Mouse (Mus musculus): ENCODE results near the gene Ptpn12. TPM values are rescaled to one million over a fixed set of nuclear protein-coding genes. Genes with fewer than 3 reads are reported as not detected.

Ptpn12 gene
- polyA plus RNA-seq, 1 experiment from 2014 or later: 29.6 TPM

DNA sequence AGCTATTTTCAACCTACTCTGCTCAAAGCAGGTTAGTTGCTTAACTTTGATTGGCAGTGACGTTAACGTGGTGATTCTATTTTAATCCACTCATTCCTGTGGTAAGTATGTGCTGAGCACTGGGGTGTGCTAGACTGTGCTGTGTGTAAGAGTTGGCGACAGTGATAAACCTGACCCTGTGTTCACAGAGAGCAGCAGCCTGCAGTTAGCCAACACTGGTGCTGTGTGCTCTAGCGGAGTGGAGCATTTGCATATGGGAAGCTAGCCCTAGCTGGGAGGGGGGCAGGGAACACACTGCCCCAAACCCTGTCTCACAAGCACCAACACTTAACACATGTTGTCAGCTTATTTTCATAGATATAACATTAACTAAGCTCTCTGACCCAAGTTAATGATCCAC is 87.8 kb downstream of the Ptpn12 start:
- WGBS: 54% methylated on average over 4 of the region's 4 CpGs
- no peak overlapping the region for H3K9ac ChIP-seq (ENCODE audit: low read length)
- DNase-seq (ENCODE audit: low spot score, missing footprints): no peak
- H3K4me2 ChIP-seq: no peak overlapping the region
- no peak overlapping the region for H3K4me3 ChIP-seq (ENCODE audit: low read depth, low read length)
- no peak for ATAC-seq (ENCODE audit: low FRiP score)
- no peaks in the 10 kb centered on the region for H3K4me1 ChIP-seq (ENCODE audit: control insufficient read depth, insufficient read depth, low read length)
- no peaks in the 10 kb centered on the region for H3K9me3 ChIP-seq (ENCODE audit: control insufficient read depth, low read length)
- H3K36me3 ChIP-seq (ENCODE audit: control insufficient read depth, insufficient read depth, low read length): no peaks in the 10 kb centered on the region
- H3K27me3 ChIP-seq (ENCODE audit: control insufficient read depth, insufficient read depth, low read length): no peaks in the 10 kb centered on the region
- no peak overlapping the region for H3K27ac ChIP-seq (ENCODE audit: low read depth, low read length)

DNA sequence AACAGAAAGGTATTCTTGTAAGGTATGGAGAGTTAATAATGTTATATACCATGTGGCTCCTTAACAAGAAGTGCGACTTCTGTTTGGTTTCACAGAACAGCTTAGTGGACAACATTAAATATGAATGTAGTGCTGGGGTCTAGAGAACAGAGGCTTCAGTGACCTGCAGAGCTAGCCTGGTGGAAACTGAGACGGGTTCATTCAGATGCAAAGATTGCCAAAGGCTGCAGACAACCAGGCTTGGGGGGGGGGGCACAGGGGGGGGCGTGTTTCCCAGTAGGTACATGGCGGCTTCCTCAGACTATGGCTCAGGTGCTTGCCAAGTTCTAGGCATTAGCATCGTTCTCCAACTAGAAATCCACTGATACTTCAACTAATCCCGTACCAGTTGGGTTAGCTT is 91.3 kb downstream of the Ptpn12 start:
- Histone ChIP-seq H3K9ac (ENCODE audit: low read length) (no peak overlapping the region), H3K27ac (ENCODE audit: low read depth, low read length) (no peak overlapping the region), H3K4me1 (ENCODE audit: control insufficient read depth, insufficient read depth, low read length) (no peaks in the 10 kb centered on the region), H3K4me3 (ENCODE audit: low read depth, low read length) (no peak overlapping the region), H3K4me2 (no peak overlapping the region), H3K9me3 (ENCODE audit: control insufficient read depth, low read length) (no peaks in the 10 kb centered on the region), H3K36me3 (ENCODE audit: control insufficient read depth, insufficient read depth, low read length) (no peaks in the 10 kb centered on the region), H3K27me3 (ENCODE audit: control insufficient read depth, insufficient read depth, low read length) (no peaks in the 10 kb centered on the region)
- DNase-seq (ENCODE audit: low spot score, missing footprints) (no peak), ATAC-seq (ENCODE audit: low FRiP score) (no peak)
- 80% methylated on average over 6 of the region's 6 CpGs for WGBS

DNA sequence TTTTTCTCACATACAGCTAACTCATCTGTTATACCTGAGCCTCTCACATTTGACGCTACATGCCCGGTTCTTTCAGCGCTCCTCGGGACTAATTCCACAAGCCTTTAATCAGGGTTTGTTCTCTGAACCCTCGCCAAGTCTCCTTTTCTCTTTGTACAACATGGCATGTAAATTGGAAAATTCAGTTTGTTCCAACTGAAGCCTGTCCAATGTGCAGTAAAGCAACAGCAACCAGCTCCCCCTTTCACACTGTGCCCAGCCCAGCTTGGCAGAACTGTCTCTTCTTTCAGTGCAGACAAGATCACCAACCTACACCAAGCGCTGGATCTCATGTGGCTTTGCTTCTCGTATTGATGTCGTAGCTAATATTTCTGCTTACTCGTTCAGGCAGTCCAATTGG is 92.4 kb downstream of the Ptpn12 start:
- WGBS: 97% methylated on average over 9 of the region's 9 CpGs
- DNase-seq (ENCODE audit: low spot score, missing footprints): no peak
- no peak overlapping the region for H3K4me3 ChIP-seq (ENCODE audit: low read depth, low read length)
- no peaks in the 10 kb centered on the region for H3K36me3 ChIP-seq (ENCODE audit: control insufficient read depth, insufficient read depth, low read length)
- H3K9me3 ChIP-seq (ENCODE audit: control insufficient read depth, low read length): no peaks in the 10 kb centered on the region
- H3K4me2 ChIP-seq: no peak overlapping the region
- no peak overlapping the region for H3K9ac ChIP-seq (ENCODE audit: low read length)
- no peak for ATAC-seq (ENCODE audit: low FRiP score)
- H3K27me3 ChIP-seq (ENCODE audit: control insufficient read depth, insufficient read depth, low read length): no peaks in the 10 kb centered on the region
- no peak overlapping the region for H3K27ac ChIP-seq (ENCODE audit: low read depth, low read length)
- H3K4me1 ChIP-seq (ENCODE audit: control insufficient read depth, insufficient read depth, low read length): no peaks in the 10 kb centered on the region

DNA sequence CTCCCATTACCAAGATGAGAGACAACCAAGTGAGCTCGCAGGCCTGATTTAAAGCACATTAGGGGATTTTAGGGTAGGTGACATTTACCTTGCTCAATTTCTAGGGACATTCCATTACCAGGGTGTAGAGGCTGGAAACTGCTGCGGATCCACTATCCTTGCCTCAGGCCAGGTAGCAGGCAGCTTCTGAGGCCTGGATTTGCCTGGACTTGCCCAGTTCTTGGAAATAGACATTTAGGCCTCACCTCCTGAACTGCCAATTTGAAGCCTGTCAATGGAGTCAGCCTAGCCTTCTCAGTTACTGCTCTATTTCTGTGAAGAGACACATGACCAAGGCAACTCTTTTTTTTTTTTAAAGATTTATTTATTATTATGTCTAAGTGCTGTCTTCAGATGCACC is 94.8 kb downstream of the Ptpn12 start:
- DNase-seq (ENCODE audit: low spot score, missing footprints) (no peak), ATAC-seq (ENCODE audit: low FRiP score) (no peak)
- no peak overlapping the region for H3K4me3 ChIP-seq (ENCODE audit: low read depth, low read length)
- H3K4me1 ChIP-seq (ENCODE audit: control insufficient read depth, insufficient read depth, low read length): no peaks in the 10 kb centered on the region
- 95% methylated on average over 2 of the region's 2 CpGs for WGBS
- H3K27me3 ChIP-seq (ENCODE audit: control insufficient read depth, insufficient read depth, low read length): no peaks in the 10 kb centered on the region
- peaks cover 4% of the 10 kb centered on the region; the same call in 1 of the 2 replicates for H3K9me3 ChIP-seq (ENCODE audit: control insufficient read depth, low read length)
- no peaks in the 10 kb centered on the region for H3K36me3 ChIP-seq (ENCODE audit: control insufficient read depth, insufficient read depth, low read length)
- H3K4me2 ChIP-seq: no peak overlapping the region
- no peak overlapping the region for H3K27ac ChIP-seq (ENCODE audit: low read depth, low read length)
- H3K9ac ChIP-seq (ENCODE audit: low read length): no peak overlapping the region

DNA sequence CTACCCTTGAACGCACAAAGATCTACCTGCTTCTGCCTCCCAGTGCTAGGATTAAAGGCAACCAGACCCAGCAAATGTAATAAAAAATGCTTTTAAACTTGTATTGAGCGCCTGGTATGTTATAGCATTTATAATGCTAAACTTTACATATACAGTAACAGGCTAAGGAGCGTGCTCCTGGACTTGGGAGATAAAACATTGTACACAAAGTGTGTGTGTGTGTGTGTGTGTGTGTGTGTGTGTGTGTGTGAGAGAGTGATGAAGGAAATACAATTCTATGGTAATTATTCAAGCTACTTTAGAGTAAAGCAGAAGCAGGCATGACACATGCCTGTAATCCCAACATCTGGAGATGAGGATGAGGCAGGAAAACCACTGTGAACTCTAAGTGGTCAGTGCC is 99.4 kb downstream of the Ptpn12 start, which contains the start of gene Rsbn1l:
Gene Rsbn1l (minus strand): TSS at position 101 of the 400 bp plus-strand sequence.
- no peak for ATAC-seq (ENCODE audit: low FRiP score)
- no peak within 1 kb of the TSS for H3K4me2 ChIP-seq
- H3K36me3 ChIP-seq (ENCODE audit: control insufficient read depth, insufficient read depth, low read length): no peaks in the 10 kb centered on the region
- H3K27me3 ChIP-seq (ENCODE audit: control insufficient read depth, insufficient read depth, low read length): no peaks in the 10 kb centered on the region
- H3K4me1 ChIP-seq (ENCODE audit: control insufficient read depth, insufficient read depth, low read length): peaks cover 6% of the 10 kb centered on the region; the same call in 1 of the 2 replicates
- peaks cover 4% of the 10 kb centered on the region; the same call in 1 of the 2 replicates for H3K9me3 ChIP-seq (ENCODE audit: control insufficient read depth, low read length)
- DNase-seq (ENCODE audit: low spot score, missing footprints): no peak
- 88% methylated on average over 3 of the region's 3 CpGs for WGBS
- no peak within 1 kb of the TSS for H3K9ac ChIP-seq (ENCODE audit: low read length)
- H3K4me3 ChIP-seq (ENCODE audit: low read depth, low read length): no peak within 1 kb of the TSS
- H3K27ac ChIP-seq (ENCODE audit: low read depth, low read length): no peak within 1 kb of the TSS

DNA sequence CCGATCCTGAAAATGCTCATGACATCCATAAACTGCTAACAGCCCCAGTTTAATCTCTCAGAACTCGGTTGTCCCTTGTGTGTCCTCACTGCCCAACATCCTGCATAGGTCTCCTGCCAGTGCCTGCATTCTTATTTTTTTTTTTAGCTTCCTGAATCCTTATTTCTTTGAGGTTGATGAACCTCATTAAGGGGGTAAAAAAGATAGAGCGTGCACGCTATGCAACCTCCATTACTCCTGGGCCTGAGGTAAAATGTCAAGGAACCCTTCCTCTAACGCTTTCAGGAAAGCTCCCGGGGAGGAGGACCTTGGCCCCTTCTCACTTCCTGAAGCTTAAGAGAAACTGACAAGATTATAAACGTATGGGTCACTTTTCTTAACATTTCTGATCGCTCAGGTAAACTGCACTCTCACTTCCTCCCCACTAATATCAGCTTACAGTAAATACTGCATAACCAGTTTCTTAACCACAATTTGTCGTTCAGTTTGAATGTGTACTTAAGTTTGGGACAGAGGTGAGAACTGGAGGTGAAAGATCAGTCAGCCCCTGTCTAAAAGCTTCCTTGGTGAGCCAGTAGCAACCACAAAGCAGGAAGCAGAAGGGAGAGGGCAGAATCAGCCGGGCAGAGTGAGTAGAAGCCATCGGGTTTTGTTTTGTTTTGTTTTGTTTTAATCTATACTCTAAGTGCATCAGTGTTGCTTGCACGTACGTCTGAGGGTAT is 100.4 kb downstream of the Ptpn12 start:
- Histone ChIP-seq H3K27me3 (ENCODE audit: control insufficient read depth, insufficient read depth, low read length) (no peaks in the 10 kb centered on the region), H3K4me1 (ENCODE audit: control insufficient read depth, insufficient read depth, low read length) (peaks cover 6% of the 10 kb centered on the region; the same call in 1 of the 2 replicates), H3K4me3 (ENCODE audit: low read depth, low read length) (no peak overlapping the region), H3K4me2 (no peak overlapping the region), H3K36me3 (ENCODE audit: control insufficient read depth, insufficient read depth, low read length) (no peaks in the 10 kb centered on the region), H3K9ac (ENCODE audit: low read length) (no peak overlapping the region), H3K27ac (ENCODE audit: low read depth, low read length) (no peak overlapping the region), H3K9me3 (ENCODE audit: control insufficient read depth, low read length) (peaks cover 4% of the 10 kb centered on the region; the same call in 1 of the 2 replicates)
- no peak for ATAC-seq (ENCODE audit: low FRiP score)
- 81% methylated on average over 13 of the region's 13 CpGs for WGBS
- DNase-seq (ENCODE audit: low spot score, missing footprints): no peak

DNA sequence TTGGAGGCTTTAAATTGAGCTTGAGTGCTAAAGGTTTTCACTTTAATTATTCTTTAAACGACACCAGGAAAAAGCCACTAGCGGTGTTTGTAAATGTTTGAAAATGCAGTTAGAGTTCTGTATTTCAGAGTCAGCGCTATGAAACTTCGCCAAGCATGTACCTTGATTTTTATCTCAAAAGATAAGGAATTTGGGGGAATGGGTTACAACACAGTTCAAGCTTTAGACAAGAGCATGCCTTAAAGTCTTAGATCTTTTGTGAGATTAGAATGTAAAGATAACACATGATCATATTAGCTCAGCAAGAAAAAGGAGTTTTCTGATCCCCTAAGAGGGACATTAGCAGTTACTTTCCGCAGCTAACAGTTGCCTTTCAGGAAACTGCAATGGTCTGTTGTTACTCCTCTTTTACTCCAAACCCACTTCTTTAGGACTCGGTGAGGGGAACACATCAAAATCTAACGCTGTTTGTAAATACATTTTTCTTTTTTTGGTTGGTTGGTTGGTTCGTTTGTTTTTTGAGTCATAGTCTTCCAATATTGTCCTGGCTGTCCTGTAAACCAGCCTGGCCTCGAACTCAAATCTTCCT is 103.3 kb downstream of the Ptpn12 start:
- Histone ChIP-seq H3K27me3 (ENCODE audit: control insufficient read depth, insufficient read depth, low read length) (no peaks in the 10 kb centered on the region), H3K9me3 (ENCODE audit: control insufficient read depth, low read length) (peaks cover 4% of the 10 kb centered on the region; the same call in 1 of the 2 replicates), H3K4me1 (ENCODE audit: control insufficient read depth, insufficient read depth, low read length) (peaks cover 15% of the 10 kb centered on the region), H3K9ac (ENCODE audit: low read length) (peak overlapping the region; percentile 64), H3K4me2 (peak overlapping the region; percentile 45), H3K27ac (ENCODE audit: low read depth, low read length) (no peak overlapping the region), H3K4me3 (ENCODE audit: low read depth, low read length) (peak overlapping the region; percentile 93), H3K36me3 (ENCODE audit: control insufficient read depth, insufficient read depth, low read length) (no peaks in the 10 kb centered on the region)
- DNase-seq (ENCODE audit: low spot score, missing footprints) (peak; percentile 87), ATAC-seq (ENCODE audit: low FRiP score) (no peak)
- 21% methylated on average over 9 of the region's 9 CpGs for WGBS

DNA sequence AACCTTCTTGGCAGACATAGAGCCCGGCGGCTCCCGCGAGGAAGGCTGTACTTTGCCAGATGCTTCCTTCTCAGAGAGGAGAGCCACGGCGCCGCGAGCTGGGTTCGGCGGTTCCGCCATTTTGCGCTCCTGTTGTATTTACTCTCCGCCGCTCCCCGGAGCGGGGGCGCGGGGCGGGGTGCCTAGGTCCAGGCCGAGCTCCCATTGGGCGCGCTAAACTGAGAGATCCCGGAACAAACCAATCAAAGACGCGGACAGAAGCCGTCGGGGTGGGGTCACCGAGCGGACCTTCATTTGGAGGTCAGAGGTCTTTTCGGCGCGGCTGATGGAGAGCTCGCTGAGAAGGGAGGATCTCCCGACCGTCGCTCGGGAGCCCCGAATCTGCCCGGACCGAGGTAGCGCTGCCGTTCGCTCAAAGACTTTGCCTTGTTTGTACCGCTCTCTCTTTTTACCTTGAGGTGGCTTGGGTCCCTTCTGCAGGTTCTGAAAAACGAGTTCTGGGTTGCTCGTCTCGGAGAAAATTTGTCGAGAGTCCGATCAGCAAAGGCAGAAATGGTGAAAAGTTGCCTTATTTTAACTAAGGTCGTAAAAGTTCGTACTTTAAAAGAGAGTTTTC is 103.9 kb downstream of the Ptpn12 start:
- peak overlapping the region; percentile 93 for H3K4me3 ChIP-seq (ENCODE audit: low read depth, low read length)
- ATAC-seq (ENCODE audit: low FRiP score) (peak; percentile 100), DNase-seq (ENCODE audit: low spot score, missing footprints) (peak; percentile 98)
- H3K4me2 ChIP-seq: peak overlapping the region; percentile 47
- H3K27ac ChIP-seq (ENCODE audit: low read depth, low read length): peak overlapping the region; percentile 97
- H3K9ac ChIP-seq (ENCODE audit: low read length): peak overlapping the region; percentile 98
- H3K4me1 ChIP-seq (ENCODE audit: control insufficient read depth, insufficient read depth, low read length): peaks cover 15% of the 10 kb centered on the region
- WGBS: under 1% methylated on average over 51 of the region's 51 CpGs
- peaks cover under 1% of the 10 kb centered on the region; the same call in 1 of the 2 replicates for H3K9me3 ChIP-seq (ENCODE audit: control insufficient read depth, low read length)
- H3K27me3 ChIP-seq (ENCODE audit: control insufficient read depth, insufficient read depth, low read length): no peaks in the 10 kb centered on the region
- no peaks in the 10 kb centered on the region for H3K36me3 ChIP-seq (ENCODE audit: control insufficient read depth, insufficient read depth, low read length)
